Mouse (Mus musculus): ENCODE measurements at regions not wholly inside any gene's neighbourhood (a gene's known extent, or its start where the extent isn't known, plus 50 kb on each side); places are given as distances from the start of the nearest gene placed in this dataset.
A peak's percentile ranks its signal among the peaks of the same experiment; 100 is the strongest.
"Not testable (repeated sequence)": the region's sequence is repeated elsewhere in the genome, so short reads cannot be mapped to it uniquely, and the experiment has no call there.

DNA sequence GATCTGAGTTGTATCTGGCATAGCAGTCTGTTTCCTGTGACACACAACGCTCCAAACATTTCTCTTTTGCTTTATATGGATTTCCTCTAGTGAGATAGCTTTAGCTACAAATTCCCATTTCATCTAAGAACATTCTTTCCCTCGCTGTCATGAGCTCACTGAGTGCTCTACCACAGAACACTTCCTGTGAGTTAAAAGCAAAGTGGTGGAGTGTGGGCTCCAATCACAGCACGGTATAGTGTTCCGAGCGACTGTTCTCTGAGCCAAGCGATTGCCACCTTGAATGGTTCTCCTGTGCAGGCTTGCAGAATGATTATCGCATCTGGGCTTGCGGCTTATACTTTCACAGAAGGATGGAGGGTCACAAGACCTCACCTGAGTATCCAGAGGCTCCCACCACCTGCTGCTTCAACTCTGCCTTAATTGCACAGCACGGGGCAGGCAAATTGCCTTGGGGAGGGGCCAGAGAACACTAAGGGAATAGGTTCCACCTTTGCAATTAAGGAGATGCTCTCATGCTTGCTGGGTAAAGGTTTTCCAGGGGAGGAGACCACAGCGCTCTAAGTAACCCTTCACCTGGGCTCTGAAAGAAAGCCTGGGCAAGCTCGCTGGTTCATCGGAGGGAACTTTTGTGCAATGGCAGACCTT, 477.7 kb downstream of the Zfp704 start:
- DNase-seq: no peak

DNA sequence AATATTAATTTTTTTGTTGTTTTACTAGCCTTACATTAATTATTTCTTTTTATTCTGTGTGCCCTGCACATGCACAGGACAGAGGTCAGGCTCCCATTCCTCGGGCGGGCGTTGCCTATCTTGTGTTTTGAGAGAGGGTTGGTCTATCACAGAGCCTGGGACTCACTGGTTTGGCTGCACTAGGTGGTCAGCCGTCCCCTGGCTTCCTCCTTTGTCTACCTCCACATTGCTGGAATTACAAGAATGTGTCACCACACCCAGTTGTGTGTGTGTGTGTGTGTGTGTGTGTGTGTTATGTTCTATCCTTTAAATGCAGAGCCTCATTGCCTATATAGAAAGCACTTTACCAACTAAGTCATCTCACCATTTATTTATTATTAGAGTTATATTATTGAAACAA, 478.5 kb downstream of the Zfp704 start:
- no peak for DNase-seq

DNA sequence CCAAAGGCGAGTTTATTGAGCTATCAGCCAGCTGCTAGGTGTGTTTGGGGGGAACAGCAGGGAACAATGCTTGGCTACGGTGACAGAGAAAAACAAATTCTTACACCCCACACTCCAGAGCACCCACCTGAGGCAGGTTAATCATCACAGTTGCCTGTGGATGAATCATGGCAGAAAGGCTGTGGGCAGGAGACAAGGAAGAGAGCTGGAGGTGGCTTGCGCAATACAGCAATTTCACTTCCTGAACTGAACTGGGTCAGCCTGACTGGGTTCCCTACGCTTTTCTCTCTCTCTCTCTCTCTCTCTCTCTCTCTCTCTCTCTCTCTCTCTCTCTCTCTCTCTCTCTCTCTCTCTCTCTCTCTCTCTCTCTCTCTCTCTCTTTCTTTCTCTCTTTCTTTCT, 481.5 kb downstream of the Zfp704 start:
- DNase-seq: no peak

DNA sequence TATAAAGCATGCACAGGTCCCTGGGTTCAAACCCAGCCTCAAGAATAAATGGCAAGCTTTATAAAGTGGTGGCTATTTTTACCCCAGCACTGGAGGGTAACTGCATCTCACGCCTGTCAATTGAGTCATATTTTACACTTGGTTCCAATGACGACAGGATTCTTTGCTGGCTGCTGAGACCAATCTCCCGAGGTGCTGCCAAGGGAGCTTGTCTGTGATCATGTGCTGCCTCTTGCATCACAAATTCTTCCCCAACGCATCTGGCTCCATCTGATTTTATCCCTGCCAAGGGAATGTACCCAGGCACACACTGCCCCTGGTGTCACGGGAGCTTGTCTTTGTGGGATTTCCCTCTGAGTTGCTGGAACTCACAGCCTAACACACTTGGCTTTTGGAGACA, 486.8 kb downstream of the Zfp704 start:
- no peak for DNase-seq

DNA sequence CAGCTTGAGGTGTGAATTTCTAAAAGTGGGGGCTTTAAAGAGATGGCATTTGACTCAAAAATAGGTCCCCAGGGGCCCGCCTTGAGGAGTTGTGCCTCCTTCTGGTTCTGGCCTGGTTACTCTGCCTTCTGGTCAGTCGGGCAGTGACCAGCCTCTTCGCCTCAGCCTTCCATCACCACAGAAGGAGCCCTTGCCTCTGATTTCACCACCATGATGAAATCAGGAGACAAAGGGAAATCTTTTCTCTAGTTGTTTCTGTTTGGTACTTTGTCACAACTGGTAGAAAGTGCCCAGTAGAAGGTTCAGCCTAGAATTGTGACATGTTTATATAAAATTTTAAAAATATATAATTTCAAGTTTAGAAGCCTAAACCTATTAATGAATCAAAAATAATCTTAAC, 492.0 kb downstream of the Zfp704 start:
- no peak for DNase-seq

DNA sequence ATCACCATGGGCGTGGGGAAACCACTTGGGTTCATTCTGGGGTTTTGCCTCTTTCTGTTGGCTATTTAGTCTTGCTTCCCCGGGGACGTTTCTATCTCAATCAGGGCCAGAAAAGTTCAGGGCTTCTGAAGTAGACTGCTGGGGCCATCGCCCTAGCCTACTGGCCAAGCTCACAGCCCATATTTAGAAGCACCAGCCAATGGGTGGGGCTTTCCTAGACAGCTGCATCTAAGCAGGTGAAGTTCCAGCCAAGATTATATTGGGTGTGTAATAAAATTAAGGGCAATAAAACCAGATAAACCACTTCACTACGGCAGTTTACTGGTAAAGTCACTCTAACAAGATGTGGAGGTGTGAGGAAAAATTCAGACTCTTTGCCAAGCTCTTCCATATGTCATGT, 496.5 kb downstream of the Zfp704 start:
- no peak for DNase-seq

DNA sequence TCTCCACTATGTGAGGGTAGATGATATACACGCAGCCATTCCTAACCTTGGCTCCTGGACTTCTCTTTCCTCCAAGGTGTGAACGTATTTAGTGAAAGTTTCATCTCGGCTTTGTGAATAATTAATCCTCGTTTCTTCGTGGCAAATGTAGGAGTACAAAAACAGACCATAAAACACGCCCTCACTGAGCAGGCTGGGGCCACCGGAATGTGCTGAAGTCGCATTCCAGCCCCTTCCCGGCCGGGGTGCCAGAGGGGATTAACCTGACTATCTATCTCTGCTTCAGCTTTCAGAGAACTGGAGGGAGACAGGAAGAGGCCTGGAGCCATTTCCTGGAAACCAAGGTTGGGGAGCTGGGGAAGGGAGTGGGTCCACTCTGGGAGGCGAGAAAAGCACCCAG, 499.1 kb downstream of the Zfp704 start:
- DNase-seq: no peak

DNA sequence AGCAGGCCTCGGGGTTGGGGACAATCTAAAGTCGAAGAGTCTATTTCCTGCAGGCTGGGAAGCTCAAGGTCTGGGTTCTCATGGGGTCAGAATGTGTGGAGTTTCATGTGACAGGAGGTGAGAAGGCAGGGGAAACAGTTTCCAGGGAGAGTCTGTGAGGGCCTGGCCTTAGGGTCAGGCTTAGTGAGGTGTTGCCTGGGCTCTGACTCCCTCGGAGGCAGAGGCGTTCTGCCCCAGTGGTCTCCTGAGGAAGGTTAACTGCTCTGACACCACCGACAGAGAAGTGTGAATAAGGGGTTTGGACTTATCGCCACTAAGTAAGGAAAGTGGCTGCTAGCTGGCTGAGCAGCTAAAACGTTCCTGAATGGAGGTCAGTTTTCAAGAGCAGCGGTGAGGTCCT, 499.9 kb downstream of the Zfp704 start:
- no peak for DNase-seq

DNA sequence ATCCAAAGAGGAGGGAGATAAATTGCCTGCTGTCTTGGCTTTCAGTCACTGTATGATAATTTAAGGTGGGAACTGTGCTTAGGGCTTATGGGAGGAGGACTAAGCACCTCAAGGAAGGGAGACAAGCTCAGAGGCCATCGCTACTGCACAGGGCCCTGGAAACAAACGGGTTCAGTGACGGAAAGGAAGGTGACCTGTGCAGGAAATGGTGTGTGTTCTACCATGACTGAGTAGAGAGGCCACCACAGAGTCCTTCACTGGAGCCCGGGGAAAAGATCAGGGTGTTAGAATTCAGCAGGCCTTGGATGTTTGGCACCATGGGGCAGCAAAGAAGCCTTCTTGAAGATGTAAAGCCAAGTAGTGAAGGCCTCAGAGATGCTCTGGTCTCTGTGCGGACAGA, 500.4 kb downstream of the Zfp704 start:
- no peak for DNase-seq

DNA sequence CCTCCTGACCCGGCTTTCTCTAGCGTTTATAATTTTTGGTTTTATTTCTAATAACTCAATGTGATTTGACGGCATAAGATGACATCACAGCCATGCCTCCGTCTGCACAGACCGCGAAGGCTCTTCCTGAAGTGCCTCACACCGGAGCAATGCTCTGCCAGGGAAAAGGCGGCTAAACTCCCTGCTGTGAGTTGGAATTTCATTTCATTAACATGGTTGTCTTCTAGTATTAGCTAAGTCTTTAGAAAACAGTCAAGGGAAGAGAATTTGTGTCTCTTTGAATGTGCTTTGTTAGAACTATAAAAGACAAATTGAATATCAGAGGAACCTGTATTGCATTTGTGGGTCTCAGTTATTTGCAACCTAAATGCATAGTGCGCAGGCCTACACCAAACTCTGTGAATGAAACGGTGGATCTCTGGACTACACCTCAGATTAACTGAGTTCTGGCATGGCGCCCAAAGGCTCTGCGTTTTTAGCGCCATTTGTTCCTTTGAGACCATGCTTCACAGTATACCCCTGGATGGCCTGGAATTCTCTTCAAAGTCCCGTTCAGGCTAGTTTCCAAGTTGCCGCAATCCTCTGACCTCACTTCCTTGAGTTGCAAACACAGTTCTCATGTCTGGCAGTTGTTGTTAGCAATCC, 502.0 kb downstream of the Zfp704 start:
- no peak for DNase-seq

DNA sequence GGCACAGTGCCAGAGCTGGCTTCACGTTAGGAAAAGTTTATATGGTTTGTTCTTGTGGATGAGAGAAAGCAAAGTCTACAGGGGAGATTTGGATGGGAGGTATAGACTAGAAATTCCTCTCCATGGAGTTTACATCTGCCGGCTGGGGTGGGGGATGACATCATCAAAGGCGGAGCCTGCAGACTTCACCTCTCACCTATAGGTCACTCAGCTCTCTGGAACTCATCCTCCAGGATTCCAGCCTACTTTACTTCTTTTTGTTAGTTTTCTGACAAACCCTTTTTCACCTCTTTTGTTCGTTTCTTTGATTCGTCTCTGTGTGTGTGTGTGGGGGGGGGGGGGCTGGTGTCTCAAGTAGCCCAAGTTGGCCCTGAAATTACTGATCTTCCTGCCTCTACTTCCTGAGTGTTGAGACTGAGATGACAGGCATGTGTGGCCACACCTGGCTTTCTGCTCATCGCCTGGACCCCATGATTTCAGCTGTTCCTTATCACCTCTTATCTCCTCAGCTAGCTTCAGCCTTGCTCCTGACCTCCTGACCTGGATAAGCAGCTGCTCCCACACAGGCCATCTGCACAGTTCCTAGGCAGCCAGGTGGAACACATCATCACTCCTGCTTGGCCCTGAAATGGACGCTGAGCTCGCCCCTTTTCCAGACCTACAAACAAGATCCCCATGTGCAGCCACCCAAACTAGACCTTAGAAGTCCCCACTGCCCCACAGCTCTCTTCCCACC, 504.5 kb downstream of the Zfp704 start:
- no peak for DNase-seq

DNA sequence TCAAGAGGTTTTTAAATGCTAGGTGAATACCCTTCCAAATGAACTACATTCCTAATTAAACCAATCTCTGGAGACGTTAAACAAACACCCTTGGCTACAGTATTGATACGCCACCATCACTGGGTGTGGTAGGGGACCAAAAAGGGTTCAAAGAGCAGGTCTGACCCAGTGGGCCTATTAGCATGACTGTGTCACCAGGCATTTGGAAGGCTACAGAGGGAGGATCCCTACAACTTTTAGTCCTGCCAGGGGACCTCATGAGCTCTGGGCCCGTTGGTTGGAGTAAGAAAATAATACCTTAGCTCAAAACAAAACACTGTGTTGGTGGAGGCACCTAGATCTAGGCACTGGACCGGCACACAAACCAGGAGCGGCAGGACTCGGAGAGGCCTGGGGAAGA, 506.4 kb downstream of the Zfp704 start:
- DNase-seq: no peak

DNA sequence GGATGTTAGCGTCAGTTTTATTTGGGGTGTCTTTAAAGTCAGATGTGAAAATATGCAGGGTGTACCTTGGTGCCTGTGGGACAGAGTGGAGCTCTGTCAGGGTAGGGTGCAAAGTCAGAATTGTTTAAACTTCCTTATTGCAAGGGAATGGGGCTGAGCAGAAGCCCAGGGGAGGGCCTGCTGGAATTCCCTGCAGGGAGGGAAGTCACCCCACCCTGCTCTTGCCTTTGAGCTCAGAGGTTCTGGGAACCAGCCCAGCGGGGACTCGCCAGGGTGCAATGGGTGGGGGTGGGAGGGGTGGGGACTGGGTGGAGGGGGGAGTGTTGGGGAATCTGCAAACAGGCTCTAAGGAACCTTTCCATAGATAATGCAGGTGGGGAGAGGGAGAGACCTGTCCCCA, 508.6 kb downstream of the Zfp704 start:
- DNase-seq: no peak

DNA sequence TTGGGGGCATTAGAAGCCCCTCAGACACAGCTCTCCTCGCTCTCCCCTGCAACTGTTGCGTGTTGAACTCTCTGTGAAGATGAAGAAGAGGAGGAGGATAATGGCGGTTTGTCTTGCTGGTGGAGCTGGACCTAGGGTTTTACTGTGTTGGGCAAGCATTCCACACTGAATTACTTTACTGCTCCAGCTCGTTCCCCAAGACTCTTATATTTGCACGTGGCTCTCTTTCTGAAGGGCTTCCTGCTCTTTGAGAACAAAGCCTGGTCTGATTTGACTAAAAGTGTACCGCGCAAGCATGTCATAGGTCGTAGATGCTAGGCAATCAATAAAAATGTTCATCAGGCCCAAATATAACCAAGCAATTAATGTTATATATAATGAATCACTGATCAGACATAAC, 509.1 kb downstream of the Zfp704 start:
- DNase-seq: no peak

DNA sequence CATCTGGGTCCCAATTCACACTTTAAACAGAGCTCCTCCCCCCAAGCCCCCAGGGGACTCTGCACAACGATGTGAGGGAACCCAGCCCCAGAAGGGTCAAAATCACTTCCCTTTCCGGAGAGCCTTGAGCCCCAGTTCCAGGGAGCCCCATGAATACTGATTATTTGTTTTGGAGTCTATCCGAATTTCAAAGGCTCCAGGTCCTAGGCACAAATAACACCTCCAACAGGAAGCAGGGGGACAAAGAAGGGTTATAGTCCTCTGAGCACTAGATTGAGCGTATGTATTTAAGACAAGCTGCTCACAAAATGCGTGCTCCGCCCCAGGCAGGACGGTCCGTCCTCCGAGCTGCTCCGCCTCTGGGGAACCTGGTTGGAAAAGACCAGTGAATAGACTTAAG, 511.4 kb downstream of the Zfp704 start:
- DNase-seq: no peak

DNA sequence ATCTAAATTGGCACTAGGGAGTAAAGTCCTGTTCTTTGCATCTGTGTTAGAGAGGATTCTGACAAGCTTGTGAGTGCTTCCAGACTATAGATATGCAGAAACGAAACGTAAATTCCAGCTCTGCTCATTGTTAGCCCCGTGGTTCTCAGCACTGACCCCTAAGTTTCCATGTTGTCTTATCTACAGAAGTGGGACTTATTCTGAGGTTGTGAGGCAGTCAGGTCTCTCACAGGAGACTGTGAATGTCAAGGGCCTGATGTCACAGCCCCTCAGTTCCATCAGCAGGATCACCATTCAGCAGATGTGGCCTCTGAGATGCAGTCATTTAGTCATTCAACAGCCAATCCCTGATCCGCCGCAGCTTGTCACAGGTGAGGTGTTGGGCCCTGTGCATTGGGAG, 525.8 kb downstream of the Zfp704 start:
- no peak for DNase-seq

DNA sequence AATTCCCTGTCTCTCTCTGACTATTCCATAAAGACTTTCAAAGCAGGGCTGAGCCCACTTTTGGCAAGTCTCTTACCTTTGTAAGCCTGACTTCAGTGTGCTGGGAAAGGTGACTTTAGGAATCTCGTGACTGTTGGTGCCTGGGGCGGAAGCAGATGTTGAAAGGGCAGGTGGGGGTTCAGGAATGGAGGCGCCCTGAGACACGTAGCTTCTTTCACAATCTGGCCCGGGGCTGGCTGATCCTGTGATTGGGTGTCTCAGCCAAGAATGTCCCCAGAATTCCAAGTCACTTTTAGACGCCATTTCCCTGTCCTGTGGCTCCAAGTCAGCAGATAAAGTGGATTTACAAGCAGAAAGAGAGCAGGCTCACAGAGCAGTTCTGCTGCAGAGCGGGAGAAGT, 527.8 kb downstream of the Zfp704 start:
- no peak for DNase-seq

DNA sequence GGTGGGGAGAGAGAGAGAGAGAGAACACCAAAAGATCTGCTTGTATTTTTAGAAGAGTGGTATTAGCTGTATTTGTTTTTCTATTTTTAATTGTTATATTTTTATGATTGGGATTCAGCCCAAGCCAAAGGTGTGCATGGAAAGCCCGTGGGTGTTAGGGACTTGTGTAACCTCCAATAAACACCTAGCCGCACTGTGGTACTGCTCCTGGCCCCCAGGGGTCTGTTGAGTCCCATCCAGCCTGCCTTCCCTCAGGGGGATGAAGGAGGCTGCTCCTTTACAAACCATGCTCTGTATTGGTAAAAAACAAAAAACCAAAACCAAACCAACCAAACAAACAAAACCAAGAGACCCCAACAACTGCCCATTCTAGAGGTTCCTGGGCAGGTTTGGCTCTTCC, 531.7 kb downstream of the Zfp704 start:
- DNase-seq: no peak

DNA sequence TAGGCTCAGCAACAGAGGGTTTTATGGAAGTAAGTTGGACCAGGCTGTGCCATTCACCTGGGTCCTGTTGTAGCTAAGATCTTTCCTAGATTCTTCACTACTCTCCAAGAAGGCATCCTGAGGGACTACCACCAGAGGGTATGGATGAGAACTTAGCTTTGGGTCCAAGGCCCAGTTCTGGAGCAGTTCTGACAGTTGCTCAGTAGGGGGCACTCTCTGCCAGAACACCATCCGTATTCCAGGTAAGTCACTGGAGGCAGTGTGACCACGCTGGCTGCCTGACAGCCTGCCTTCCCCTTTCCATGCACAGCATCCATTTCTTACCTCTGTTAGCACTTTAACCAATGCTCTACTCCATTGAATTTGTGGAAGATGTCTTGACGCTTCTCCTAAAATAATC, 533.2 kb downstream of the Zfp704 start:
- DNase-seq: peak; percentile 45

DNA sequence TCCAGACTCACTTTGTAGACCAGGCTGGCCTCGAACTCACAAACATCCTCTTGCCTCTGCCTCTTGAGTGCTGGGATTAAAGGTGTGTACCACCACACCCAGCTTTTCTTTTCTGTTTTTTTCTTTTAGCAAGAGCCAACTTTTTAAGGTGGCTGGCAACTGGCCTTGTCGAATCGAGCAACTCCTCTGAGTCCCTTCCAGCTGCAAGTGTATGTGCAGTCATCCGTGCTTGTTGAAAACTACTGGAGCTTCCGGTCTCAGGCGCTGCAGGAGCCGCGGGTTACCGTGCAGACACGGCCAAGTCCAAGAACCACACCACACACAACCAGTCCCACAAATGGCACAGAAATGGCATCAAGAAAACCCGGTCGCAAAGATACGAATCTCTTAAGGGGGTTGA, 537.4 kb downstream of the Zfp704 start:
- DNase-seq: not testable (repeated sequence)

DNA sequence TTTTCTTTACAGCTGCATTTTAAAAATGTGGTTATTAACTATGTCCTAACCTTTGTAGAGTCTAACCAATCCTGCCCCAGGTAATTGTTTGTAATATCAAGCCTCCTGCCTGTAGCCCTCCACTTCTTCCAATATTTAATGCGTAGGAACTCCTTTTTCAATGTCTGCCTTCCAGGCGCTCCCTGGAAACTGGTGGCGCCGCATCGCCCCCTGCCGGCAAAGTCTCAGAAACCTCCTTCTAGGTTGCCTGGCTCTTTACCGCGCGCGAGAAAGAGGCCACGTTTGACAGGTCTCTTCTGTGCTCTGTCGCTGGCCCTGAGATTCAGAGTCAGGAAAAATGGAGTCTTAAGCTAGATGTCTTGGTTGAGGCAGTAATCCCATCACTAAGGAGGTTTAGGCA, 542.8 kb downstream of the Zfp704 start:
- peak; percentile 92 for DNase-seq

DNA sequence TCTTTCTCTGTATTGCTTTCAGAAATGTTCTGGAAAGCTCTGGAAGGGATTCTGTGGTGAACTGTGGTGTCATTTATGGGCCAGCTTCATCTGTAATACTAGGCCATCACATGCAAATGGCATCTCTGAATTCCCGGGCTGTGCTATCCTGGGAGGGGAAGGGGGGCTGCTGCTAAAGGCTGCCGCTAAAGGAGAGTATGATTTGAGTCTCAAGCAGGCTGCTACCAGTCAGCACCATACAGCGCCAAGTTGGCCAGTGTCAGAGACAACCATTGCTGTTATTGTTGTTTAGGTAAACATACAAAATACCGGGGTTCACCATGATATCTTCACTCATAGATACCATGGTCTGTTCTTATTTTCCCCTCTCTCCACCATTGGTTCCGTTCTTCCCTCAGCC, 543.5 kb downstream of the Zfp704 start:
- DNase-seq: no peak

DNA sequence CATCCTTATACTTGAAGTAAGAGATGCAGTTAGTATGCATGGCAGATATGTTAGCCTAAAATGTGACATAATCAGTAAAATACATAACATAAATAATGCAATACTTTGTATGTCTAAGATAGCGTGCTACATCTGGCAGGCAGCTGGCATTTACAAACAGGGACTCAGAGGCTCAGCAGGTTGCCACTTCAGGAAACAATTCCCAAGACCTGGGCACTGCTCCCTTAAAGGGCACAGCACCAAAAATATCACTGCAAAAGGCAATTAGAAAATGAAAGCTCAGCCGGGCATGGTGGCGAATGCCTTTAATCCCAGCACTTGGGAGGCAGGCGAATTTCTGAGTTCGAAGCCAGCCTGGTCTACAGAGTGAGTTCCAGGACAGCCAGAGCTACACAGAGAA, 544.0 kb downstream of the Zfp704 start:
- DNase-seq: no peak

DNA sequence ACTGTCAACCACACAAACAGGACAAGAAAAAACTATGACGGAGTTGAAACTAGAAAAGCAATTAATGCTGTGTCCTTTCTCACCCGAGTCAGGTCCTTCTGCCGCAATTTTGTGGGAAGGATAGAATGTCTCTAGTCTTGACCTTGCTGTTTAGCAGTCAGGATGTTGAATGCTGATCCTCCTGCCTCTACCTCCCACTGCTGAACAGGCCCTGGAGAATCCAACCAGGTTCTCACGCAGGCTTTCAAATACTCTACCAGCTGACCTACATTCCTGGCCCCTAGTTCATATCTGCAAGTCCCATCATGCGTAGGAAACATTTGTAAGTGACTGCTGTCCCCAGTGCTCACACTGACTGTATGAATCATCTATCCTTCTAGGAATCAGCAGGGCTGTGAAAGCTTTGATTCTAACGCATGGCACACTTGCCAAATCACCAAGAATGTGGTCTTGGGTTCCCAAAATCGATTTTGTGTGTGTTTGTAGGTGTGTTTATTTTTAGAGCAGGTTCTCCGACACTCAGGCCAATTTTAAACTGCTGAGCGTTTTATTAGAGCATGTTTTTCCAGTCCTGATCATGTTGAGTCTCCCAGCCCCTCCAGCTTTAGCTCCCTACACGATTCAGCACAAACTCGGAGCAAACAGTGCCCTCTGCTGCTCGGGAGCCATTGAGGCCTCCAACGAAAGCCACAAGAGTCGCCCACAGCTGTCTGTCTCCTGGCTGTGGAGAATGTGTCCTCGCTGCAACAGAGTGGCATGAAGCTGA, 545.4 kb downstream of the Zfp704 start:
- DNase-seq: peak; percentile 54

Data from right cerebral cortex, postnatal 14 days (tissue).